Mouse (Mus musculus): Measurements from ENCODE around the gene Exoc3. TPM values are rescaled to one million over a fixed set of nuclear protein-coding genes. Genes with fewer than 3 reads are reported as not detected.

Gene Exoc3
- polyA plus RNA-seq, 2 experiments: 10.4 to 31.0 TPM

DNA sequence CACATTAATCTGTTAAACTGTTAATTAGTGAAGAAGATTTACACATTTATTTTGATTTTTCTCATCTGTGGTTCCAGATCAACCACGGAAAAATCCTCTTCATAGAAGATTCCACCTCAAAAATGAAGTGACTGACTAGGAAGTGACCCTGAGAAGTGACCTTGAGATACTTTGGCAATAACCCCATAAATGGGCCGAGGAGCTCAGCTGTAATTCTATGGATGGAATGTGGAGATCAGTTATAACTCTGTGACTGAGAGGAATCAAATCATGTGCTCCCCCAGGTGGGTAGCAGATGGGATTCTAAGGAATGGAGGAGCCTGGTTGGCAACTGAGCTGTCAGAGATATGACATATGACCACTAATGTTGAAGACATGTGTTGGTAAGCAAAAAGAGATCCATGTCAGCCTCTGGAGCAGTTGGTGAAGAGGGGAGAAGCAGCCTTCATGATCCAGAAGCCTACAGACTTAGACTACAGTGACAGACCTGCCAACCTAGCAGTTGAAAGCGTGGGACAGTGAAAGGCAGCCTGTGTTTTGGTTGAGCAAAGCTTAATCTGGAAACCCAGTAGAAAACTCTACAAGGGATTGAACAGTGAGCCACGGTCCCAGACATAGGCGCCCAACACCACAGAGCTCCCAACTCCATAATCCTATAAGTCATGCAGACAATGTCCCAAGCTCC, 25.4 kb downstream of the Exoc3 start:
- ATAC-seq (ENCODE audit: insufficient read depth): no peak
- WGBS (ENCODE audit: insufficient replicate concordance): 78% methylated on average over 5 of the region's 5 CpGs
- TF ChIP-seq EP300 (IDR thresholded peaks at IDR 0.05; ENCODE audit: low read depth) (no peak), CTCF (IDR thresholded peaks at IDR 0.05; ENCODE audit: low read depth) (no peak)

DNA sequence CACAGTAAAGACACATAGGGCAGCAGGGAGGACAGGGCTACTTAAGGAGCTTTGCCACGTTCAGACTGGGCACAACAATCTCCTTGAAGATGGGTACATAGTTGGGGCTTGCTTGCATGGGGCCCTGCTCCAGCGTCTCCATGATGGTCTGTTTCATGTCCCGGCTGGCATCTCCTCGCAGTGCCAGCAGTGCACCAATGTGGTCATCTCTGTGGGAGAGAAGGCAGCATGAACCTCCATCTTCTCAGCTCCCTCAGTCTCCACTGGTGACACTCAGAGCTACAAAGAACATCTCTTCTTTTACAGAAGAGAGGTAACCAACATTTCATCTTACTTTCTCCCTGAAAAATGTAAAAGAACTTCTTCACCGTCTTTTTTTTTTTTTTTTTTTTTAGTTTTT, 36.5 kb downstream of the Exoc3 start:
- DNase-seq (ENCODE audit: low read depth in 3 of 3, low spot score in 3 of 3): no peak
- Histone ChIP-seq H3K4me3 (ENCODE audit: insufficient read depth in 1 of 2, low read depth in 2 of 2, low read length in 2 of 2) (no peak overlapping the region), H3K36me3 (replicated peaks; ENCODE audit: control insufficient read depth, insufficient read depth, low read depth) (peaks cover 3% of the 10 kb centered on the region), H3K4me1 (replicated peaks; ENCODE audit: control insufficient read depth in 2 of 2, insufficient read depth in 2 of 2, low read length in 1 of 2) (peaks cover 0 to under 1% of the 10 kb centered on the region in 2 experiments; a peak in 1 of 4 replicates), H3K9me3 (ENCODE audit: control insufficient read depth, low read length) (no peaks in the 10 kb centered on the region), H3K27ac (no peak overlapping the region), H3K9ac (replicated peaks) (no peak overlapping the region), H3K27me3 (ENCODE audit: control insufficient read depth, insufficient read depth, low read length) (no peaks in the 10 kb centered on the region), H3K4me2 (ENCODE audit: low read depth) (no peak overlapping the region)
- 79% methylated on average over 5 of the region's 5 CpGs for WGBS (ENCODE audit: insufficient replicate concordance)
- ATAC-seq (ENCODE audit: insufficient read depth): no peak
- TF ChIP-seq CTCF (IDR thresholded peaks at IDR 0.05; ENCODE audit: low read depth): no peak
- no peak for TF ChIP-seq EP300 (IDR thresholded peaks at IDR 0.05; ENCODE audit: low read depth)

More for the DNA sequence above, 25.4 kb downstream of the Exoc3 start:
- H3K4me2 ChIP-seq (ENCODE audit: low read depth): no peak overlapping the region
- no peaks in the 10 kb centered on the region for H3K9me3 ChIP-seq (ENCODE audit: control insufficient read depth, low read length)
- H3K4me1 ChIP-seq (replicated peaks; ENCODE audit: control insufficient read depth in 2 of 2, insufficient read depth in 2 of 2, low read length in 1 of 2): no peaks in the 10 kb centered on the region
- no peak overlapping the region for H3K4me3 ChIP-seq (ENCODE audit: insufficient read depth in 1 of 2, low read depth in 2 of 2, low read length in 2 of 2)
- H3K27ac ChIP-seq: no peak overlapping the region
- no peak for DNase-seq (ENCODE audit: low read depth in 3 of 3, low spot score in 3 of 3)
- H3K27me3 ChIP-seq (ENCODE audit: control insufficient read depth, insufficient read depth, low read length): no peaks in the 10 kb centered on the region
- peaks cover 2% of the 10 kb centered on the region; the same call in 1 of the 2 replicates for H3K36me3 ChIP-seq (replicated peaks; ENCODE audit: control insufficient read depth, insufficient read depth, low read depth)
- H3K9ac ChIP-seq (replicated peaks): no peak overlapping the region

DNA sequence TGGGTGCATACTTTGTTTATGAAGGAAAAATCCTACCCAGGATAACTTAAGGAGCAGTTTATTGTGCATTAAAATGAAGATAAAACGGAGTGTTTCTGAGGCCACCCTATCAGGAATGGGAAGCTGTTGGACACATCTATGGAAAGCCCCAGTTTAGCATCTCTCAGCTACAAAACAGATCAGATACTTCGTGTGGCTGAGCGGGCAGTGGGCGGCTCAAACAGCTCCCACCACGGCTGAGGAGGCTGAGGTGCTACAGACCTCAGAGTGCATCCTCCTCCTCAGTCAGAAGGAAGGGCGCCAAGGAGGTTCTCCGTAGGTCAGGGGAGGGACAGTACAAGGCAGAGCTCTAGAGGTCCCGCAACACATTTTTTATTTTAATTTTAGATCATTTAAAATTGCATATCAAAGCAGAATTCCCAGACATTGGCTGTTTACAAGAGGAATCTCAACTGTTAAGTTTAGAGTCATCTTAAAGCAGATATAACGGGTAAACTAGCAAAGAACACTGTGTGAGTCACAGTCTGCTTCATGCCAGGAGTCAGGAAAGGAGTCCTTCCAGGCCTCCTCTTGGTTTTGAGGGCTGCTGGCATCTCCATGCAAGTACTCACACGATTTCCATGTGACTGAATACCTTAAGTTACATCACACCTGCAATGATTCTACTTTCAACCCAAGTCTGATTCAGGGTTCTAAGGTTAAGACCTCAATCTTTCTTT, 38.9 kb downstream of the Exoc3 start:
- ATAC-seq (ENCODE audit: insufficient read depth): no peak
- peaks cover 0 to 9% of the 10 kb centered on the region in 2 experiments; a peak in 2 of 4 replicates for H3K4me1 ChIP-seq (replicated peaks; ENCODE audit: control insufficient read depth in 2 of 2, insufficient read depth in 2 of 2, low read length in 1 of 2)

DNA sequence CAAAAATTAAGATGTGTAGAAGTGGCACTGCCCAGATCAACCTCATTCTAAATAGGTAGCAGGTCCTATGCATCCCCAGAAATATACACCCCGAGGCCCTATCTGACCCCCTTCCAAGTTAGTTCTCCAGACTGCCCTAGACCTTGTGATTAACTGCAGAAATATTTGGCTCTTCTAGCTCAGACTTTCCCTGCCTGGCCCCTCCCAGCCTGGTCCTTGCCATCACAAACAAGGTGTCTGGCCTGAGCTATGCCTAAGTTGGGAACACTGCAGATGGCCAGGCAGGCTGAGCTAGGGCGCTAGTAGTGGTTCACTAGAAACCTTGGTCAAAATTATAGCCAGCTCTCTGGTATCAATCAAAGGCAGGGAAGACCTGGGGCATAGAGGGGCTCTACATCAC, 41.0 kb downstream of the Exoc3 start:
- TF ChIP-seq EP300 (IDR thresholded peaks at IDR 0.05; ENCODE audit: low read depth) (no peak), CTCF (IDR thresholded peaks at IDR 0.05; ENCODE audit: low read depth) (no peak)
- Histone ChIP-seq H3K4me2 (ENCODE audit: low read depth) (no peak overlapping the region), H3K27me3 (ENCODE audit: control insufficient read depth, insufficient read depth, low read length) (no peaks in the 10 kb centered on the region), H3K4me3 (ENCODE audit: insufficient read depth in 1 of 2, low read depth in 2 of 2, low read length in 2 of 2) (no peak overlapping the region), H3K27ac (no peak overlapping the region), H3K9me3 (ENCODE audit: control insufficient read depth, low read length) (no peaks in the 10 kb centered on the region), H3K4me1 (replicated peaks; ENCODE audit: control insufficient read depth in 2 of 2, insufficient read depth in 2 of 2, low read length in 1 of 2) (peaks cover 0 to 9% of the 10 kb centered on the region in 2 experiments; a peak in 2 of 4 replicates), H3K36me3 (replicated peaks; ENCODE audit: control insufficient read depth, insufficient read depth, low read depth) (no peaks in the 10 kb centered on the region; the same call in 1 of the 2 replicates), H3K9ac (replicated peaks) (no peak overlapping the region)
- DNase-seq (ENCODE audit: low read depth in 3 of 3, low spot score in 3 of 3) (no peak), ATAC-seq (ENCODE audit: insufficient read depth) (no peak)
- 57% methylated on average over 2 of the region's 2 CpGs for WGBS (ENCODE audit: insufficient replicate concordance)

More for the DNA sequence above, 38.9 kb downstream of the Exoc3 start:
- 76% methylated on average over 10 of the region's 10 CpGs for WGBS (ENCODE audit: insufficient replicate concordance)
- TF ChIP-seq EP300 (IDR thresholded peaks at IDR 0.05; ENCODE audit: low read depth): no peak
- H3K9ac ChIP-seq (replicated peaks): no peak overlapping the region
- H3K4me2 ChIP-seq (ENCODE audit: low read depth): no peak overlapping the region
- H3K4me3 ChIP-seq (ENCODE audit: insufficient read depth in 1 of 2, low read depth in 2 of 2, low read length in 2 of 2): no peak overlapping the region
- DNase-seq (ENCODE audit: low read depth in 3 of 3, low spot score in 3 of 3): no peak
- peaks cover 3% of the 10 kb centered on the region for H3K36me3 ChIP-seq (replicated peaks; ENCODE audit: control insufficient read depth, insufficient read depth, low read depth)
- H3K27me3 ChIP-seq (ENCODE audit: control insufficient read depth, insufficient read depth, low read length): no peaks in the 10 kb centered on the region
- no peaks in the 10 kb centered on the region for H3K9me3 ChIP-seq (ENCODE audit: control insufficient read depth, low read length)
- no peak overlapping the region for H3K27ac ChIP-seq

DNA sequence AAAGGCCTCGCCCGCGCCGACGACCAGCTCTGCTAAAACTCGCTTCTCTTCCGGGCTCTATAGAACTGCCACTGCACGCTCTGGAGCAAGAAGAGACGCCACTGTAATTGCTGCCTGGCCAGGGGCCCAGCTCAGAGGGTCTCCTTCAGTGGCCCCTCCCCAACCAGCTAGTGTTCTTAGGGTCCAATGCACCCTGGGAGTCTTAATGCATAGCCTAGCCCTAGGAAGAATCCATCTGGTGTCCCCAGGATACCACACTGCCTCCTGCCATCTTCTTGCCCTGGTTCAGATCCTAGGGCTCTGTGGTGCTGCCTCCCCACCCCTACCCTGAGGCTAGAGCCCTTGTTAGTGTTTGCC, 41.5 kb downstream of the Exoc3 start:
- ATAC-seq (ENCODE audit: insufficient read depth): peak; percentile 44; the same call in 1 of the 2 replicates
- no peak for DNase-seq (ENCODE audit: low read depth in 3 of 3, low spot score in 3 of 3)
- Histone ChIP-seq H3K36me3 (replicated peaks; ENCODE audit: control insufficient read depth, insufficient read depth, low read depth) (no peaks in the 10 kb centered on the region; the same call in 1 of the 2 replicates), H3K27me3 (ENCODE audit: control insufficient read depth, insufficient read depth, low read length) (no peaks in the 10 kb centered on the region), H3K9me3 (ENCODE audit: control insufficient read depth, low read length) (no peaks in the 10 kb centered on the region), H3K9ac (replicated peaks) (peak overlapping the region; percentile 40), H3K27ac (no peak overlapping the region), H3K4me2 (ENCODE audit: low read depth) (peak overlapping the region; percentile 68), H3K4me1 (replicated peaks; ENCODE audit: control insufficient read depth in 2 of 2, insufficient read depth in 2 of 2, low read length in 1 of 2) (peaks cover 0 to 9% of the 10 kb centered on the region in 2 experiments; a peak in 2 of 4 replicates), H3K4me3 (ENCODE audit: insufficient read depth in 1 of 2, low read depth in 2 of 2, low read length in 2 of 2) (peak overlapping the region; percentile 41 to 42)
- 9% methylated on average over 9 of the region's 9 CpGs for WGBS (ENCODE audit: insufficient replicate concordance)
- no peak for TF ChIP-seq CTCF (IDR thresholded peaks at IDR 0.05; ENCODE audit: low read depth)
- TF ChIP-seq EP300 (IDR thresholded peaks at IDR 0.05; ENCODE audit: low read depth): no peak
